Mouse (Mus musculus) heart, adult 2 months (tissue): ENCODE measurements around the gene Krtap6-5.

Experiments
- CTCF ChIP-seq: fragments of 200-600 bp; IDR thresholded peaks from 2 replicates; pipeline ENCODE4 v1.8.1; 2022; ENCODE audit warnings: antibody characterized with exemption, mild to moderate bottlenecking, moderate library complexity
- EP300 ChIP-seq: fragments of 200-500 bp; IDR thresholded peaks from 2 replicates; pipeline ENCODE4 v1.6.1; 2011; ENCODE audit warnings: low read depth, low read length, control low read depth; ENCODE audit not compliant: insufficient read depth
- POLR2A ChIP-seq: fragments of 200-500 bp; IDR thresholded peaks from 2 replicates; pipeline ENCODE4 v1.6.1; 2011; ENCODE audit warnings: mild to moderate bottlenecking, low read depth, low read length, control low read depth; ENCODE audit not compliant: insufficient read depth

DNA sequence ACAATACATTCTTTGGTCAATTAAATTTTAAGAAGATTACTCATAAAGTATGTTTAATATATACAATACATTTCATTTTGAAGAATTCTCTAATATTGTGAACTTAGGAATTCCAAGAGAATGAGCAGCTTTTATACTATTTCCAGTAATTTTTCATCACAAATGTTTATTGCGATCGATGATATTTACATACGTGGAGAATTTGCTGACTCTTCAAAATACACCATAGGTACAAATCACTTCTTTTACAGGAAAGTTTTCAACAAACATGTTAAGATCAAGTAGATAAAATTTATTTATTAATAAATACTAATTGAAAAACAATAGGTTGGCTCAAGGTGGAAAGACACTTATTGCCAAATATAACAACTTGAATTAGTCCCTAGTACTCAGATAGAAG, 33.7 kb downstream of the Krtap6-5 start:
- TF ChIP-seq CTCF (no peak), POLR2A (no peak), EP300 (no peak)
